Comparison of ENCODE assay signal across 12 mouse cellular contexts in genomic region chr5:131948571-131949151, GRCm38 (mm10).
DNase-seq lines count a peak whose midpoint lies in the region; ATAC-seq and TF ChIP-seq lines count a peak whose summit lies in the region.
"Had no signal": no experiment of that assay in that cellular context is flagged by ENCODE, and none has a peak within 500 bp of the region (broad histone marks: within the 10 kb centered on the region; RNA-seq: fewer than 3 reads in every experiment).

No protein-coding gene starts in this region.

- no peak for ATAC-seq in kidney, postnatal 0 days (replicated peaks; ENCODE audit: low FRiP score, low read depth)
- ATAC-seq in kidney, embryonic 14.5 days (ENCODE audit: low FRiP score, low TSS enrichment), result no peak
- ATAC-seq in forebrain, embryonic 15.5 days (replicated peaks), result no peak
- ATAC-seq in limb, embryonic 13.5 days (ENCODE audit: low FRiP score, low read depth), result peak; percentile 78; the same call in 1 of the 2 replicates
- peak; percentile 88 for ATAC-seq in neural tube, embryonic 15.5 days (ENCODE audit: low FRiP score)

- H3K4me3 ChIP-seq in kidney, postnatal 0 days (replicated peaks; ENCODE audit: low read depth, low read length), result no peak overlapping the region
- no peak overlapping the region for H3K4me3 ChIP-seq in kidney, embryonic 14.5 days (ENCODE audit: low read length)
- H3K4me3 ChIP-seq in forebrain, embryonic 15.5 days, result no peak overlapping the region
- H3K4me3 ChIP-seq in limb, embryonic 13.5 days, result no peak overlapping the region
- no peak overlapping the region for H3K4me3 ChIP-seq in neural tube, embryonic 15.5 days (replicated peaks)

- H3K36me3 ChIP-seq in kidney, postnatal 0 days (ENCODE audit: insufficient read depth, low read length), result no peaks in the 10 kb centered on the region
- no peaks in the 10 kb centered on the region for H3K36me3 ChIP-seq in kidney, embryonic 14.5 days (ENCODE audit: control insufficient read depth, insufficient read depth, low read length)
- no peaks in the 10 kb centered on the region for H3K36me3 ChIP-seq in forebrain, embryonic 15.5 days
- no peaks in the 10 kb centered on the region for H3K36me3 ChIP-seq in limb, embryonic 13.5 days
- H3K36me3 ChIP-seq in neural tube, embryonic 15.5 days, result no peaks in the 10 kb centered on the region

- no peak overlapping the region for H3K9ac ChIP-seq in kidney, postnatal 0 days (ENCODE audit: low read depth, low read length)
- H3K9ac ChIP-seq in kidney, embryonic 14.5 days (ENCODE audit: low read depth, low read length), result no peak overlapping the region
- H3K9ac ChIP-seq in forebrain, embryonic 15.5 days (replicated peaks), result no peak overlapping the region
- no peak overlapping the region for H3K9ac ChIP-seq in limb, embryonic 13.5 days
- no peak overlapping the region for H3K9ac ChIP-seq in neural tube, embryonic 15.5 days (replicated peaks)

- no peak for TF ChIP-seq CTCF in kidney, postnatal 0 days (IDR thresholded peaks at IDR 0.05; ENCODE audit: low read depth)

- H3K27me3 ChIP-seq in kidney, postnatal 0 days (ENCODE audit: insufficient read depth, low read length), result no peaks in the 10 kb centered on the region
- H3K27me3 ChIP-seq in kidney, embryonic 14.5 days (ENCODE audit: control insufficient read depth, insufficient read depth, low read length), result no peaks in the 10 kb centered on the region
- no peaks in the 10 kb centered on the region for H3K27me3 ChIP-seq in forebrain, embryonic 15.5 days
- H3K27me3 ChIP-seq in limb, embryonic 13.5 days, result no peaks in the 10 kb centered on the region
- no peaks in the 10 kb centered on the region for H3K27me3 ChIP-seq in neural tube, embryonic 15.5 days (replicated peaks)

- no peaks in the 10 kb centered on the region for H3K9me3 ChIP-seq in kidney, postnatal 0 days (replicated peaks; ENCODE audit: low read length)
- H3K9me3 ChIP-seq in kidney, embryonic 14.5 days (ENCODE audit: control insufficient read depth, low read length), result no peaks in the 10 kb centered on the region
- H3K9me3 ChIP-seq in forebrain, embryonic 15.5 days, result no peaks in the 10 kb centered on the region
- H3K9me3 ChIP-seq in limb, embryonic 13.5 days, result no peaks in the 10 kb centered on the region
- no peaks in the 10 kb centered on the region for H3K9me3 ChIP-seq in neural tube, embryonic 15.5 days (replicated peaks)

- DNase-seq in kidney, postnatal 0 days (ENCODE audit: low spot score), result peak; percentile 22
- DNase-seq in frontal cortex, adult 2 months (ENCODE audit: extremely low spot score in 1 of 2, low spot score in 1 of 2), result no peak
- DNase-seq in urinary bladder, adult 2 months (ENCODE audit: low spot score), result no peak
- no peak for DNase-seq in layer of hippocampus, adult 9-11 months
- DNase-seq: adrenal gland, postnatal 36 days; cerebellum, postnatal 25 days; gastrocnemius, postnatal 36 days; heart, postnatal 10 days had no signal

- H3K27ac ChIP-seq in kidney, postnatal 0 days, result no peak overlapping the region
- H3K27ac ChIP-seq in kidney, embryonic 14.5 days (ENCODE audit: low read depth, low read length), result no peak overlapping the region
- peak overlapping the region; percentile 75 for H3K27ac ChIP-seq in forebrain, embryonic 15.5 days (replicated peaks)
- peak overlapping the region; percentile 65; the same call in 1 of the 2 replicates for H3K27ac ChIP-seq in limb, embryonic 13.5 days
- H3K27ac ChIP-seq in neural tube, embryonic 15.5 days (replicated peaks), result peak overlapping the region; percentile 65

- WGBS in kidney, postnatal 0 days, result 41% methylated on average over 7 of the region's 7 CpGs
- WGBS in kidney, embryonic 14.5 days, result 39% methylated on average over 7 of the region's 7 CpGs
- 17% methylated on average over 7 of the region's 7 CpGs for WGBS in forebrain, embryonic 15.5 days
- 17% methylated on average over 7 of the region's 7 CpGs for WGBS in limb, embryonic 13.5 days
- WGBS in neural tube, embryonic 15.5 days, result 20% methylated on average over 7 of the region's 7 CpGs

- no peaks in the 10 kb centered on the region for H3K4me1 ChIP-seq in kidney, postnatal 0 days (replicated peaks; ENCODE audit: insufficient read depth, low read length)
- H3K4me1 ChIP-seq in kidney, embryonic 14.5 days (ENCODE audit: control insufficient read depth, insufficient read depth, low read length), result peaks cover 7% of the 10 kb centered on the region; the same call in 1 of the 2 replicates
- H3K4me1 ChIP-seq in forebrain, embryonic 15.5 days, result peaks cover 26% of the 10 kb centered on the region
- peaks cover 56% of the 10 kb centered on the region for H3K4me1 ChIP-seq in limb, embryonic 13.5 days
- peaks cover 20% of the 10 kb centered on the region for H3K4me1 ChIP-seq in neural tube, embryonic 15.5 days

- H3K4me2 ChIP-seq in kidney, postnatal 0 days (ENCODE audit: low read length), result no peak overlapping the region
- H3K4me2 ChIP-seq in kidney, embryonic 14.5 days (replicated peaks; ENCODE audit: low read depth, low read length), result no peak overlapping the region
- H3K4me2 ChIP-seq in forebrain, embryonic 15.5 days (replicated peaks), result no peak overlapping the region
- H3K4me2 ChIP-seq in limb, embryonic 13.5 days (replicated peaks), result peak overlapping the region; percentile 12; the same call in 1 of the 2 replicates
- H3K4me2 ChIP-seq in neural tube, embryonic 15.5 days, result no peak overlapping the region

Comparison
In these comparisons a context has a peak if more than half of its experiments do, and no peak if none do; other contexts are left out.
1. ATAC-seq: peak in limb, embryonic 13.5 days (single experiment) and neural tube, embryonic 15.5 days (single experiment); none in kidney, postnatal 0 days (single experiment), kidney, embryonic 14.5 days (single experiment) and forebrain, embryonic 15.5 days (single experiment).
2. H3K27ac ChIP-seq: peak in forebrain, embryonic 15.5 days (single experiment), limb, embryonic 13.5 days (single experiment) and neural tube, embryonic 15.5 days (single experiment); none in kidney, postnatal 0 days (single experiment) and kidney, embryonic 14.5 days (single experiment).